ENCODE assay signal across 17 mouse cellular contexts in genomic region chr15:77876716-77877115, GRCm38 (mm10). TPM values are rescaled to one million over a fixed set of nuclear protein-coding genes. Genes with fewer than 3 reads are reported as not detected.
DNase-seq lines count a peak whose midpoint lies in the region; ATAC-seq and TF ChIP-seq lines count a peak whose summit lies in the region.
"Had no signal": no experiment of that assay in that cellular context is flagged by ENCODE, and none has a peak within 500 bp of the region (broad histone marks: within the 10 kb centered on the region; RNA-seq: fewer than 3 reads in every experiment).

No protein-coding gene starts in this region.

- H3K9me3 ChIP-seq in liver, postnatal 0 days (ENCODE audit: low read length): no peaks in the 10 kb centered on the region
- H3K9me3 ChIP-seq in intestine, embryonic 16.5 days (ENCODE audit: control insufficient read depth, low read length): no peaks in the 10 kb centered on the region
- H3K9me3 ChIP-seq: heart, embryonic 10.5 days; neural tube, embryonic 12.5 days had no signal

- no peaks in the 10 kb centered on the region for H3K36me3 ChIP-seq in liver, adult 2 months (ENCODE audit: control insufficient read depth, insufficient read depth, low read length)
- no peaks in the 10 kb centered on the region for H3K36me3 ChIP-seq in liver, postnatal 0 days (replicated peaks; ENCODE audit: insufficient read depth, low read length)
- no peaks in the 10 kb centered on the region for H3K36me3 ChIP-seq in intestine, embryonic 16.5 days (ENCODE audit: control insufficient read depth, insufficient read depth, low read length)
- H3K36me3 ChIP-seq: heart, embryonic 10.5 days; neural tube, embryonic 12.5 days had no signal

- H3K4me1 ChIP-seq in liver, adult 2 months (ENCODE audit: control insufficient read depth, insufficient read depth, low read length): no peaks in the 10 kb centered on the region
- peaks cover 11% of the 10 kb centered on the region for H3K4me1 ChIP-seq in liver, postnatal 0 days (ENCODE audit: insufficient read depth)
- H3K4me1 ChIP-seq in intestine, embryonic 16.5 days (ENCODE audit: control insufficient read depth, insufficient read depth, low read length): peaks cover 20% of the 10 kb centered on the region
- H3K4me1 ChIP-seq: neural tube, embryonic 12.5 days had no signal

- no peak for TF ChIP-seq EP300 in liver, postnatal 0 days (IDR thresholded peaks at IDR 0.05; ENCODE audit: low read depth)

- no peak overlapping the region for H3K4me2 ChIP-seq in liver, postnatal 0 days (ENCODE audit: low read depth, low read length)
- no peak overlapping the region for H3K4me2 ChIP-seq in intestine, embryonic 16.5 days (ENCODE audit: low read depth, low read length)
- H3K4me2 ChIP-seq: hindbrain, embryonic 14.5 days; neural tube, embryonic 12.5 days had no signal

- WGBS in liver, adult 2 months: 67% methylated on average over 3 of the region's 3 CpGs
- 62% methylated on average over 3 of the region's 3 CpGs for WGBS in liver, postnatal 0 days (ENCODE audit: insufficient replicate concordance)
- 62% methylated on average over 3 of the region's 3 CpGs for WGBS in intestine, embryonic 16.5 days

- H3K4me3 ChIP-seq in liver, adult 2 months (ENCODE audit: insufficient read depth, low read depth, low read length): no peak overlapping the region
- H3K4me3 ChIP-seq in liver, postnatal 0 days (ENCODE audit: low read depth, low read length): no peak overlapping the region
- H3K4me3 ChIP-seq in intestine, embryonic 16.5 days (ENCODE audit: low read length): no peak overlapping the region
- H3K4me3 ChIP-seq: heart, embryonic 10.5 days; neural tube, embryonic 12.5 days had no signal

- TF ChIP-seq CTCF in liver, adult 2 months (IDR thresholded peaks at IDR 0.05; ENCODE audit: low read depth, low read length): no peak
- TF ChIP-seq CTCF in liver, postnatal 0 days (IDR thresholded peaks at IDR 0.05; ENCODE audit: low read depth): no peak

- DNase-seq in liver, adult 2 months (ENCODE audit: extremely low read depth, low read depth, low spot score): peak; percentile 21
- no peak for DNase-seq in liver, postnatal 0 days
- DNase-seq in kidney, postnatal 14 days: peak; percentile 77
- no peak for DNase-seq in right cerebral cortex, postnatal 10 days (ENCODE audit: low spot score in 2 of 2)
- no peak for DNase-seq in Muller cell, postnatal 12 days (ENCODE audit: inconsistent ontology term)
- DNase-seq in gastrocnemius, adult 8-10 months (ENCODE audit: low spot score in 2 of 2): no peak
- DNase-seq: adrenal gland, adult 8-10 months; cerebellum, adult 2 months; heart, postnatal 14 days; lung, adult 2 months had no signal

- H3K9ac ChIP-seq in liver, adult 2 months (ENCODE audit: low read depth, low read length): no peak overlapping the region
- no peak overlapping the region for H3K9ac ChIP-seq in liver, postnatal 0 days (replicated peaks)
- no peak overlapping the region for H3K9ac ChIP-seq in intestine, embryonic 16.5 days (ENCODE audit: low read depth, low read length)
- H3K9ac ChIP-seq: hindbrain, embryonic 14.5 days; neural tube, embryonic 12.5 days had no signal

- H3K27me3 ChIP-seq in liver, adult 2 months (ENCODE audit: control insufficient read depth, insufficient read depth, low read length): no peaks in the 10 kb centered on the region
- H3K27me3 ChIP-seq in liver, postnatal 0 days (ENCODE audit: insufficient read depth, low read length): no peaks in the 10 kb centered on the region
- no peaks in the 10 kb centered on the region for H3K27me3 ChIP-seq in intestine, embryonic 16.5 days (replicated peaks; ENCODE audit: control insufficient read depth, insufficient read depth, low read length)
- H3K27me3 ChIP-seq: neural tube, embryonic 12.5 days had no signal

- H3K79me2 ChIP-seq in liver, adult 2 months (ENCODE audit: control insufficient read depth, insufficient read depth, low read length): no peaks in the 10 kb centered on the region

- no peak for TF ChIP-seq POLR2A in liver, adult 2 months (IDR thresholded peaks at IDR 0.05; ENCODE audit: extremely low read depth, insufficient read depth, low read length)

- no peak overlapping the region for H3K27ac ChIP-seq in liver, adult 2 months (replicated peaks; ENCODE audit: insufficient read depth, low read depth, low read length)
- no peak overlapping the region for H3K27ac ChIP-seq in liver, postnatal 0 days (ENCODE audit: low read depth)
- peak overlapping the region; percentile 57 for H3K27ac ChIP-seq in intestine, embryonic 16.5 days (ENCODE audit: low read length)
- H3K27ac ChIP-seq: heart, embryonic 10.5 days; hindbrain, embryonic 14.5 days; macrophage; neural tube, embryonic 12.5 days had no signal

- ATAC-seq in liver, postnatal 0 days: no peak
- peak; percentile 25 for ATAC-seq in intestine, embryonic 16.5 days
- ATAC-seq: forebrain, embryonic 16.5 days; midbrain, embryonic 16.5 days had no signal

RNA-seq across cellular contexts. Expression of gene Myh9, which starts 34.7 kb away (rescaled TPM):
- total RNA-seq in liver, adult 2 months (2014; rRNA removed): 54.4 and 69.5 TPM in 2 replicates
- 22.5 and 24.1 TPM in 2 replicates for polyA plus RNA-seq in liver, adult 2 months (2012; rRNA removed)
- 17.7 and 22.4 TPM in 2 replicates for polyA plus RNA-seq in liver, postnatal 0 days (2015; fragmentation: Nextera tagmentation; extraction: Ambion mirVana)
- polyA plus RNA-seq in intestine, embryonic 16.5 days (2015; fragmentation: Nextera tagmentation; extraction: Ambion mirVana): 39.1 and 43.8 TPM in 2 replicates
- total RNA-seq in gastrocnemius, adult 8-10 months (2022): 10 to 100 TPM; 33.4 to 51.3 (median 39.4) TPM

RNA-seq across cellular contexts. Expression of gene Txn2, which starts 52.1 kb away (rescaled TPM):
- total RNA-seq in liver, adult 2 months (2014; rRNA removed): 85.3 and 96.1 TPM in 2 replicates
- polyA plus RNA-seq in liver, adult 2 months (2012; rRNA removed): 441 and 448 TPM in 2 replicates
- polyA plus RNA-seq in liver, postnatal 0 days (2015; fragmentation: Nextera tagmentation; extraction: Ambion mirVana): 258 and 261 TPM in 2 replicates
- 357 and 388 TPM in 2 replicates for polyA plus RNA-seq in intestine, embryonic 16.5 days (2015; fragmentation: Nextera tagmentation; extraction: Ambion mirVana)
- 100 to 1,000 TPM; 189 to 214 (median 212) TPM for total RNA-seq in gastrocnemius, adult 8-10 months (2022)

Comparison
In these comparisons a context has a peak if more than half of its experiments do, and no peak if none do; other contexts are left out.
1. DNase-seq: peak in liver, adult 2 months (single experiment) and kidney, postnatal 14 days (single experiment); none in liver, postnatal 0 days (single experiment), right cerebral cortex, postnatal 10 days (0 of 2), Muller cell, postnatal 12 days (single experiment) and gastrocnemius, adult 8-10 months (0 of 2).